Mouse (Mus musculus): ENCODE measurements around the gene Tspan15.

Gene Tspan15

GRCm38 (mm10) chr10:62230708-62231394 lies at the start of gene Tspan15:
Gene Tspan15, minus strand, starts transcription at chr10:62231251.
- in situ Hi-C loops (cut with MboI, MseI), result loop anchor here (5.0 kb wide), 1 partner anchor 44 kb away; no protein-coding TSS in a partner anchor

GRCm38 (mm10) chr10:62279671-62280070 lies 48.6 kb upstream of the Tspan15 start:
- in situ Hi-C loops (cut with MboI, MseI), result loop anchor here (10.0 kb wide), 2 partner anchors 135 to 1105 kb away; partner anchors contain the start of gene Tbata

GRCm38 (mm10) chr10:62279066-62279465 lies 48.0 kb upstream of the Tspan15 start:
- in situ Hi-C loops (cut with MboI, MseI), result loop anchor here (10.0 kb wide), 2 partner anchors 136 to 1104 kb away; partner anchors contain the start of gene Tbata

GRCm38 (mm10) chr10:62277499-62278293 lies 46.6 kb upstream of the Tspan15 start:
- in situ Hi-C loops (cut with MboI, MseI), result loop anchor here (10.0 kb wide), 2 partner anchors 137 to 1103 kb away; partner anchors contain the start of gene Tbata

GRCm38 (mm10) chr10:62275235-62275634 lies 44.2 kb upstream of the Tspan15 start:
- in situ Hi-C loops (cut with MboI, MseI), result loop anchor here (10.0 kb wide), 2 partner anchors 140 to 1100 kb away; partner anchors contain the start of gene Tbata

GRCm38 (mm10) chr10:62269278-62269677 lies 38.2 kb upstream of the Tspan15 start:
- in situ Hi-C loops (cut with MboI, MseI), result no loop called here

GRCm38 (mm10) chr10:62264299-62264698 lies 33.2 kb upstream of the Tspan15 start:
- in situ Hi-C loops (cut with MboI, MseI), result no loop called here

- in situ Hi-C loops (cut with MboI, MseI), result no loop called here
Observed at GRCm38 (mm10) chr10:62261115-62261886, 30.2 kb upstream of the Tspan15 start.

- in situ Hi-C loops (cut with MboI, MseI), result no loop called here
Observed at GRCm38 (mm10) chr10:62258298-62258697, 27.2 kb upstream of the Tspan15 start.

GRCm38 (mm10) chr10:62252496-62253235 lies 21.6 kb upstream of the Tspan15 start:
- in situ Hi-C loops (cut with MboI, MseI), result no loop called here

- in situ Hi-C loops (cut with MboI, MseI), result no loop called here
Observed at GRCm38 (mm10) chr10:62252000-62252488, 21.0 kb upstream of the Tspan15 start, which contains the start of gene Tacr2. Gene Tacr2, plus strand, starts transcription at chr10:62252438.

GRCm38 (mm10) chr10:62247815-62248214 lies 16.8 kb upstream of the Tspan15 start:
- in situ Hi-C loops (cut with MboI, MseI), result no loop called here

- in situ Hi-C loops (cut with MboI, MseI), result no loop called here
Observed at GRCm38 (mm10) chr10:62247156-62247555, 16.1 kb upstream of the Tspan15 start.

- in situ Hi-C loops (cut with MboI, MseI), result no loop called here
Observed at GRCm38 (mm10) chr10:62244067-62244466, 13.0 kb upstream of the Tspan15 start.

GRCm38 (mm10) chr10:62242896-62243295 lies 11.8 kb upstream of the Tspan15 start:
- in situ Hi-C loops (cut with MboI, MseI), result no loop called here

GRCm38 (mm10) chr10:62242358-62242757 lies 11.3 kb upstream of the Tspan15 start:
- in situ Hi-C loops (cut with MboI, MseI), result no loop called here

- in situ Hi-C loops (cut with MboI, MseI), result no loop called here
Observed at GRCm38 (mm10) chr10:62239270-62239669, 8.2 kb upstream of the Tspan15 start.

- in situ Hi-C loops (cut with MboI, MseI), result no loop called here
Observed at GRCm38 (mm10) chr10:62238688-62239087, 7.6 kb upstream of the Tspan15 start.

- in situ Hi-C loops (cut with MboI, MseI), result no loop called here
Observed at GRCm38 (mm10) chr10:62237205-62237604, 6.2 kb upstream of the Tspan15 start.

GRCm38 (mm10) chr10:62236165-62236564 lies 5.1 kb upstream of the Tspan15 start:
- in situ Hi-C loops (cut with MboI, MseI), result no loop called here

- in situ Hi-C loops (cut with MboI, MseI), result loop anchor here (5.0 kb wide), 1 partner anchor 45 kb away; no protein-coding TSS in a partner anchor
Observed at GRCm38 (mm10) chr10:62231811-62232210, 760 bp upstream of the Tspan15 start.

Data from regulatory T cell (primary cell).